Mouse (Mus musculus): ENCODE data around the gene Scrg1. TPM values are rescaled to one million over a fixed set of nuclear protein-coding genes. Genes with fewer than 3 reads are reported as not detected.
A peak's percentile ranks its signal among the peaks of the same experiment; 100 is the strongest.

The Scrg1 gene
- total and polyA plus RNA-seq, 3 experiments = 0.29 TPM; not detected in 2

DNA sequence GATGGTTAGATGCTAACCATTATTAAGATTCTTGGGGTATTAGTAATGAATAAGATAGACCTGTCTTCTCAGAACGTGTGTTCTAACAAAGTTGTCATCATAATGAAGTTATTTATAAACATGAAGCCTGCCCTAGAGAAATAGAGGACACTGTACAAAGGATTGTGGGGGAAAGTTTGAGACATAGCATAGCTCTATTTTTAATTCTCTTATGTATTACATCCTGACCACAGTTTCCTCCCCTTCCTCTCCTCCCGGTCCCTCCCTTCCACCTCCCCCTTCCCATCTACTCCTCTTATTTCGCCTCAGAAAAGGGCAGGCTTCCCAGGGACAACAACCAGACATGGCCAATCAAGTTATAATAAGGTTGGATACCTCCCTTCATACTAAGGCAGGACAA lies 22.7 kb downstream of the Scrg1 start:
- Histone ChIP-seq H3K4me1 (ENCODE audit: control insufficient read depth, insufficient read depth, low read length) (no peaks in the 10 kb centered on the region; the same call in 1 of the 2 replicates), H3K4me3 (no peak overlapping the region), H3K36me3 (ENCODE audit: control insufficient read depth, insufficient read depth, low read length) (no peaks in the 10 kb centered on the region), H3K27me3 (ENCODE audit: control insufficient read depth, insufficient read depth, low read length) (no peaks in the 10 kb centered on the region), H3K9ac (ENCODE audit: low read depth, low read length) (no peak overlapping the region), H3K79me2 (replicated peaks; ENCODE audit: control insufficient read depth, insufficient read depth, low read length) (no peaks in the 10 kb centered on the region), H3K27ac (no peak overlapping the region)
- WGBS = 12% methylated on average over 3 of the region's 3 CpGs
- no peak for TF ChIP-seq CTCF (IDR thresholded peaks at IDR 0.05)
- TF ChIP-seq POLR2A (IDR thresholded peaks at IDR 0.05; ENCODE audit: insufficient read depth, low read depth, low read length) = no peak
- TF ChIP-seq EP300 (IDR thresholded peaks at IDR 0.05; ENCODE audit: insufficient read depth, low read depth, low read length) = no peak
- intact Hi-C loops (cut with DNase I) = no loop called here
- no peak for DNase-seq

GRCm38 (mm10) chr8:57479700-57480099 lies 24.0 kb downstream of the Scrg1 start:
- no peaks in the 10 kb centered on the region for H3K79me2 ChIP-seq (replicated peaks; ENCODE audit: control insufficient read depth, insufficient read depth, low read length)
- H3K27ac ChIP-seq = no peak overlapping the region
- no peak for DNase-seq
- intact Hi-C loops (cut with DNase I) = no loop called here
- H3K27me3 ChIP-seq (ENCODE audit: control insufficient read depth, insufficient read depth, low read length) = no peaks in the 10 kb centered on the region
- no peaks in the 10 kb centered on the region for H3K36me3 ChIP-seq (ENCODE audit: control insufficient read depth, insufficient read depth, low read length)
- WGBS = 92% methylated on average over 8 of the region's 8 CpGs
- no peaks in the 10 kb centered on the region; the same call in 1 of the 2 replicates for H3K4me1 ChIP-seq (ENCODE audit: control insufficient read depth, insufficient read depth, low read length)
- H3K9ac ChIP-seq (ENCODE audit: low read depth, low read length) = no peak overlapping the region
- TF ChIP-seq CTCF (IDR thresholded peaks at IDR 0.05) (no peak), EP300 (IDR thresholded peaks at IDR 0.05; ENCODE audit: insufficient read depth, low read depth, low read length) (no peak), POLR2A (IDR thresholded peaks at IDR 0.05; ENCODE audit: insufficient read depth, low read depth, low read length) (no peak)
- no peak overlapping the region for H3K4me3 ChIP-seq

DNA sequence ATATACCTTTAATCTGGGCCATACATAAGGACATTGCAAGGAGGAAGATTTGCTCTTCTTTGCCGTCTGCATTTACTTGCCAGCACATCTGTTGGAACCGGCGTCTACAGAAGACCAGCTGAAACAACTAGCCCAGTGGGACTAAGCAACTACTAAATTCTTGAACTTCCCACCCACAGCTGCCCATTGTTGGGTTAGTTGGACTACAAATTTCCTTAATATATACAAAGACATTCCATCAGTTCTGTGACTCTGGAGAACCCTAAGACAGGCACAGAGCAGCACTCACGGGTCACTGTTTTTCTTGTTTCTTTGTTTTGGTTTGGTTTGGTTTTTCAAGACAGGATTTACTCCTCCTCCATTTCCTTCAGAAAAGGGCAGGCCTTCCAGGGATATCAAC lies 24.9 kb downstream of the Scrg1 start:
- Histone ChIP-seq H3K9ac (ENCODE audit: low read depth, low read length) (no peak overlapping the region), H3K36me3 (ENCODE audit: control insufficient read depth, insufficient read depth, low read length) (no peaks in the 10 kb centered on the region; the same call in 1 of the 2 replicates), H3K27me3 (ENCODE audit: control insufficient read depth, insufficient read depth, low read length) (no peaks in the 10 kb centered on the region), H3K4me1 (ENCODE audit: control insufficient read depth, insufficient read depth, low read length) (no peaks in the 10 kb centered on the region; the same call in 1 of the 2 replicates), H3K79me2 (replicated peaks; ENCODE audit: control insufficient read depth, insufficient read depth, low read length) (no peaks in the 10 kb centered on the region), H3K27ac (no peak overlapping the region), H3K4me3 (no peak overlapping the region)
- intact Hi-C loops (cut with DNase I) = no loop called here
- 77% methylated on average over 4 of the region's 4 CpGs for WGBS
- no peak for TF ChIP-seq CTCF (IDR thresholded peaks at IDR 0.05)
- no peak for TF ChIP-seq EP300 (IDR thresholded peaks at IDR 0.05; ENCODE audit: insufficient read depth, low read depth, low read length)
- TF ChIP-seq POLR2A (IDR thresholded peaks at IDR 0.05; ENCODE audit: insufficient read depth, low read depth, low read length) = no peak
- no peak for DNase-seq

GRCm38 (mm10) chr8:57486491-57487440 lies 31.0 kb downstream of the Scrg1 start:
- WGBS = under 1% methylated on average over 54 of the region's 54 CpGs
- H3K4me1 ChIP-seq (ENCODE audit: control insufficient read depth, insufficient read depth, low read length) = no peaks in the 10 kb centered on the region; the same call in 1 of the 2 replicates

DNA sequence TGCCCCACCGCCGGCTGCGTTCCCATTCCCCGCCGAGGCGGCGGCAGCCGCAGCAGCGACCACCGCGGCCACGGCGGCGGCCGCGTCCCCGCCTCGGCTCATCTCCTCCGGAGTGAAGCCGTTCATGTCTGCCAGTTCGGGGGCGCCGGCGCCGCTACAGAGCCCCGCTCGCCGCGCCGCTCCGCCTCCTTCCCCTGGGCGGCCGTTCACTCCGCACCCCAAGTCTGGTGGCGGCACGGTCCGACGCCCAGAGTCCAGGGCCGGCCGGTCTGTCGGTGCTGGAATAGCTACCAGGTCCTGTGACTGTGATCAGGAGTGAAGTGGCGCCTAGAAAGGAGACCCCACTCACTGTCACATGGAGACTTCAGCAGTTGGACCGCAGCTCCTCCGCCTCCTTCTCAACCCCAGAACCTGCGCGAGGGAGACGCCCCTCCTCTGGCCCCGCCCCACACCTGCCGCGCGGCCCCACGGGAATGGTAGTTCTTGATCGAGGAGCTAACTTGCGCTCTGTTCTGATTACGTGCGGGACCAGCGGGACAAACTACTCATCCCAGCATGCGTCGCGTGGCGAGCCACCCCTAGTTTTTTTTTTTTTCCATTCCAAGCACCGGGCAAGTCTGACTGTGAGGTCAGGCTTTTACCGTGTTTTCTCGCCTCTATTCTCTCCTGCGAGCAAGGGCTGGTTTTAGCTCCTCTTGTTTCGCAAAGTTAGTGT lies 31.9 kb downstream of the Scrg1 start, which contains the start of gene Sap30:
Gene Sap30, minus strand, starts transcription at position 420 of the 715 bp plus-strand sequence.
- no peaks in the 10 kb centered on the region for H3K27me3 ChIP-seq (ENCODE audit: control insufficient read depth, insufficient read depth, low read length)
- no peaks in the 10 kb centered on the region; the same call in 1 of the 2 replicates for H3K4me1 ChIP-seq (ENCODE audit: control insufficient read depth, insufficient read depth, low read length)
- no peak for TF ChIP-seq CTCF (IDR thresholded peaks at IDR 0.05)
- TF ChIP-seq EP300 (IDR thresholded peaks at IDR 0.05; ENCODE audit: insufficient read depth, low read depth, low read length) = 0 out of 2 replicates have a peak, but pooled peaks have one; percentile 67
- TF ChIP-seq POLR2A (IDR thresholded peaks at IDR 0.05; ENCODE audit: insufficient read depth, low read depth, low read length) = peak; percentile 75
- intact Hi-C loops (cut with DNase I) = loop anchor here (2.0 to 5.0 kb wide), 5 partner anchors 17 to 155 kb away; no protein-coding TSS in a partner anchor
- H3K27ac ChIP-seq = peak within 1 kb of the TSS; percentile 95
- under 1% methylated on average over 65 of the region's 66 CpGs for WGBS
- H3K36me3 ChIP-seq (ENCODE audit: control insufficient read depth, insufficient read depth, low read length) = no peaks in the 10 kb centered on the region; the same call in 1 of the 2 replicates
- H3K79me2 ChIP-seq (replicated peaks; ENCODE audit: control insufficient read depth, insufficient read depth, low read length) = no peaks in the 10 kb centered on the region; the same call in 1 of the 2 replicates
- H3K9ac ChIP-seq (ENCODE audit: low read depth, low read length) = peak within 1 kb of the TSS; percentile 78
- peak; percentile 99 for DNase-seq
- H3K4me3 ChIP-seq = peak within 1 kb of the TSS; percentile 95

More at GRCm38 (mm10) chr8:57486491-57487440, 31.0 kb downstream of the Scrg1 start:
- intact Hi-C loops (cut with DNase I) = loop anchor here (2.0 to 5.0 kb wide), 4 partner anchors 18 to 154 kb away; no protein-coding TSS in a partner anchor
- H3K27ac ChIP-seq = peak overlapping the region; percentile 95
- peak overlapping the region; percentile 78 for H3K9ac ChIP-seq (ENCODE audit: low read depth, low read length)
- TF ChIP-seq POLR2A (IDR thresholded peaks at IDR 0.05; ENCODE audit: insufficient read depth, low read depth, low read length) = no peak
- TF ChIP-seq CTCF (IDR thresholded peaks at IDR 0.05) = no peak
- no peak for TF ChIP-seq EP300 (IDR thresholded peaks at IDR 0.05; ENCODE audit: insufficient read depth, low read depth, low read length)
- DNase-seq = peak; percentile 61 to 74
- no peaks in the 10 kb centered on the region; the same call in 1 of the 2 replicates for H3K36me3 ChIP-seq (ENCODE audit: control insufficient read depth, insufficient read depth, low read length)
- no peaks in the 10 kb centered on the region for H3K27me3 ChIP-seq (ENCODE audit: control insufficient read depth, insufficient read depth, low read length)
- peak overlapping the region; percentile 95 for H3K4me3 ChIP-seq
- H3K79me2 ChIP-seq (replicated peaks; ENCODE audit: control insufficient read depth, insufficient read depth, low read length) = no peaks in the 10 kb centered on the region; the same call in 1 of the 2 replicates
